Mouse (Mus musculus): ENCODE data around the gene Carmil1. TPM values are rescaled to one million over a fixed set of nuclear protein-coding genes. Genes with fewer than 3 reads are reported as not detected.

The Carmil1 gene
- total RNA-seq (2021): 10 to 100 TPM; 29.7 to 44.1 TPM
- long read RNA-seq, experiment 1, partial matches to known transcripts: 2 of 8 reads
- long read RNA-seq, experiment 1, other reads (novel, unspliced or antisense): 6 of 8 reads
- long read RNA-seq, experiment 2, partial matches to known transcripts: 5 of 12 reads
- long read RNA-seq, experiment 2, other reads (novel, unspliced or antisense): 6 of 12 reads

- peak; percentile 70 to 79 for DNase-seq (ENCODE audit: low spot score in 2 of 2)
Observed at GRCm38 (mm10) chr13:24280439-24281431, at the start of gene Carmil1. Gene Carmil1, minus strand, starts transcription at chr13:24280795.

GRCm38 (mm10) chr13:24330128-24330527, 49.5 kb upstream of the Carmil1 start:
- no peak for DNase-seq (ENCODE audit: low spot score in 2 of 2)

- DNase-seq (ENCODE audit: low spot score in 2 of 2): no peak
Observed at GRCm38 (mm10) chr13:24328036-24328817, 47.6 kb upstream of the Carmil1 start.

- DNase-seq (ENCODE audit: low spot score in 2 of 2): no peak
Observed at GRCm38 (mm10) chr13:24327201-24327600, 46.6 kb upstream of the Carmil1 start, which contains the start of gene Cmah. Gene Cmah, plus strand, starts transcription at chr13:24327404.

DNA sequence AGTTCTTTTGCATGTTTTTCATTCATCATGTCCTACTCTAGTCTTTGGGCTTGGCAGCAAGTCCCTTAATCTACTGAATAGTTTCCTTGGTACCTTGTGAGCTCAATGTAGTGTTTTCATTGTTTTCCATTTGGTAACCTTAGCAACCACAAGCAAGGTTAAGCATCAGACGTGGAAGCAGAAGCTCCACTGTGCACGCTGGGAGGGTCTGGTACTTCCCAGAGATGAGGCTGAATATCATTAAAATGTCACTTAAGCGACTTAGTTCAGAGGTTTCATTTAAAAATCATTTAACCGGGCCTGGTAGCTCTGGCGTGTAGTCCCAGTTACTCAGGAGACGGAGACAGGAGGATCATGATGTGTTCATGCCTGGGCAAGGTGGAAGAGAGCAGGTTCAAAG, 40.7 kb upstream of the Carmil1 start:
- DNase-seq (ENCODE audit: low spot score in 2 of 2): no peak

GRCm38 (mm10) chr13:24318618-24319017, 38.0 kb upstream of the Carmil1 start:
- no peak for DNase-seq (ENCODE audit: low spot score in 2 of 2)

- DNase-seq (ENCODE audit: low spot score in 2 of 2): no peak
Observed at GRCm38 (mm10) chr13:24316563-24316962, 36.0 kb upstream of the Carmil1 start.

DNA sequence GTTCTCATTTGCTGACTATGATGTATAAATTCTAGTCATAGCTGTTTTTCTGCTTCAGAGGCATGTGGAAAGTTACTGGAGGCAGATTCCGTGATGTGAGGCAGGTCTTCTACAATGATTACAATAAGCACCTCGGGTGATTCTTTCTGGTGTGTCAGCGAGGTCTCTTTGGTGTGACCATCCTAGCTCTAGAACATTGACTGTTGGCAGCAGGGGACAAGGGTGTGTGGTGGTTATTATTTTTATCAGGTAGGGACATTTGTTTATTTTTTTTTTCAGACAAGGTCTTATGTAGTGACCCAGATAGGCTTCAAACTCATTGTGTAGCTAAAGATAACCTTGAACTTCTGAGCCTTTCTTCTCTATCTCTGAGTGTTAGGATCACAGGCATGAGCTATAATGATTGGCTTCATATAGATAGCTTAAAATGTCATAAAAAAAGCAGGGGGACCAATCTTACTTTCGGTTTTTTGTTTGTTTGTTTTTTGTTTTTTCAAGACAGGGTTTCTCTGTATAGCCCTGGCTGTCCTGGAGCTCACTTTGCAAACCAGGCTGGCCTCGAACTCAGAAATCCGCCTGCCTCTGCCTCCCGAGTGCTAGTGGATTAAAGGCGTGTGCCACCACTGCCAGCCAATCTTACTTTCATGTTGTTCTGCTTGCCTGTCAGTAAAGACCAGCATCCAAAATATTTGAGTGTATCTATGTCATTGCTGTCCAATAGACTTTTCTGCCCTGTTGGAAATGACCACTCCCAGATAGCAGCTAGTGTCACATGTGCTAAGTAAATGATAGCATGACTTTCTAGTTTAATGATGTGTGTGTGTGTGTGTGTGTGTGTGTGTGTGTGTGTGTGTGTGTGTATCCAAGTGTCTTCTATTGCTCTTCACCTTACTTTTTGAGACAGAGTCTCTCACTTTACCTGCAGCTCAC, 30.7 kb upstream of the Carmil1 start:
- no peak for DNase-seq (ENCODE audit: low spot score in 2 of 2)

GRCm38 (mm10) chr13:24306248-24306647, 25.7 kb upstream of the Carmil1 start:
- no peak for DNase-seq (ENCODE audit: low spot score in 2 of 2)

DNA sequence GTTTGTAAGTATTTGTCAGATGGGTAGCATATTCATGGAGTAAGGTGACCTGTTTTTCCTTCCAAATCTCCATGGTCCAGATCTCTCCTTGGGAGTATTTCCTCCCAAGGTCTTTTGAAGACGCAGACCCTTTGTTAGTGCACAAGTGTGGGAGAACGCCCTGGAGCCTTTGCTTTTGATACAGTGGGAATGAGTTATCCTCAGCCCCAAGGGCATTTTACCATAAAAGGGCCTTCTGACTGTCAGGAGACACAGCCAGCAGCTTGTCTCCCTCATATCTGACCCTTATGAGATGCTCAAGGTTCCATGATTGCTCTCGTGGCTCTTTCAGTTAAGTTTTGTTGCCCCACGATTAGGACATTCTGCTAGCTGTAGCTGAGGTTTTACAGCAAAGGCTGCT, 24.9 kb upstream of the Carmil1 start:
- DNase-seq (ENCODE audit: low spot score in 2 of 2): no peak

GRCm38 (mm10) chr13:24297252-24297651, 16.7 kb upstream of the Carmil1 start:
- peak; percentile 40 to 42 for DNase-seq (ENCODE audit: low spot score in 2 of 2)

DNA sequence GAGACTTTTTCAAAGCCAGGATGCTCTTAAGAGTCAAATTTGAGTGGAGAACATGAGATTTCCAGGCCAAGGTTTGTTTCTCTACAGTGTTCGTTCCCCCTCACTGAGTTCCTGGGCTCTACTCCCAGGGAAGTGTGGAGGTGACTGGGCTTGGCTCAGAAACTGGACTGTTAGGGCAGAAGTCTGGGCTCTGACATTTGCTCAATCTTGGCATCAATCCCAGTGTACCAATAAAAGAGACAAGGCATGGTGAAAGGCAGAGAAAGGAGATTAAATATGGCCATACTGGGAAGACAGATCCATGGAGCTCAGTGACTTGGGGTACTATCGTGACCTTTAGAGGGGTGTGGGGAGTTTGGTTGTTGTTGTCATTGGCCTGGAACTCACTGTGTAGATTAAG, 6.8 kb upstream of the Carmil1 start:
- no peak for DNase-seq (ENCODE audit: low spot score in 2 of 2)

- DNase-seq (ENCODE audit: low spot score in 2 of 2): no peak
Observed at GRCm38 (mm10) chr13:24279762-24280438, 695 bp downstream of the Carmil1 start.

DNA sequence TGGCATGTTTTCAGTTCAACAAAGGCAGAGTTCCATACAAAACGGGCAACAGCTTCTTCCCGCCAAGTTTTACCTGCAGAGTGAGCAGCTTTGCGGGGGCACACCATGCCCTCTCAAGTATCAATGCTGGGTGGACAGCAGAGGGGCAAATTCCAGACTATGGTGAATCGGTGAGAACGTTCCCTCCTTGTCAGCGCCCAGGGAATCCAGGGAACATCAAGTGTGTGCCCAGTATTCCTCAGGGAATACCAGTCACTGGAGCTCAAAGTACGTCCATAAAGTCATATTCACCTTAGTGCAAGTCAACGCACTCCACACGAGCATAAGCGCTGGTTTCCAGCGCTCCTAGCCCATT, 1.2 kb downstream of the Carmil1 start:
- DNase-seq (ENCODE audit: low spot score in 2 of 2): no peak

GRCm38 (mm10) chr13:24272740-24273377, 7.7 kb downstream of the Carmil1 start:
- DNase-seq (ENCODE audit: low spot score in 2 of 2): no peak

DNA sequence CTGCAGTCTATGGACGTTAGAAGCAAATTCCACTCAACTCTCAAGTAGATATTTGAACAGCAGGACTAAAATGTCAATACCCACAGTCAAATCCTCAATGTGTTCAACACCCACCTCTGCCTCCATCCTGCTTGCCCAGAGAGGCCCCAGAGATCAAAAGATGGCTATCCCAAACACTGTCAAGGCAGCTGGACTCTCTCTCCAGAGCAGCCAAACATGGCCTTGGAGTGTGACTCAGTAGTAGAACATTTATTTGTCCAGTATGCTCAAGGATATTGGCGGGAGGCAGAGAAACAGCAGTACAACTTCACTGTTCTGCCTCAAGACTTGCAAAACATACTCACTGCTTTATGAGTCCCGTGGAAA, 11.5 kb downstream of the Carmil1 start:
- peak in 1 of 2 experiments; percentile 47 for DNase-seq (ENCODE audit: low spot score in 2 of 2)

DNA sequence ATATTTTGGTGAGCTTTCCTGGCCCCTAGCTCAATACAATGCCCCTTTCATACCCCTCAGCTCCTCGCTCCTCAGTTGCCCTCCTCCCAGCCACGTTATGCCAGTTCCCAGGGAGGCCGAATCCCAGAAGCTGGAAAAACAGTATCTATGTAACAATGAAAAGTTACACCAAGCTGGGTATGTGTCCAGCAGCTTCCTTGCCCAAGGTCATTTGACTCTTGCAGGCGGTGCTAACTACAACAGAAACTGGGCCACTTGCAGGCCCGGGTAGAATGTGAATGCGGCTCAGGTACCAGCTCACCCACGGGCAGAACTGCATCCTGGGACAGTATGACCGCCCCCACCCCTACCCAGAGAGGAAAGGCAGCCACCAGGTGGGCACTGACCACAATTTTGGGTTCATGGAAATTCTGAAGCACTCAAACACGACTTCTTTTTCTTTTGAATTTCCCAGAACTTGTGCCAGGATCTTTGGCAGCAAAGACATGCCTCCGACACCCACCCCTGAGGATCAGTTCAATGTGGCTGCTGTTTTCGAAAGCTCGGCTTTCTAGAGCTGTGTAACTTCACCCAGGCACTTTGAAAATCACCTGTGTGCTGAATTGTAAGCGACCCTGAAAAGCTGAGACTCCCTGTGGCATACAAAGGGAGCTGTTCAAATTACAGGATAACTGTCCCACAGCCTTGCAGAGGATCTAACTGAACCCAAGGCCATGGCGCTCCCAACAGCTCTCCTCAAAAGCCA, 12.1 kb downstream of the Carmil1 start:
- peak in 1 of 2 experiments; percentile 45 for DNase-seq (ENCODE audit: low spot score in 2 of 2)

GRCm38 (mm10) chr13:24264760-24265159, 15.8 kb downstream of the Carmil1 start:
- no peak for DNase-seq (ENCODE audit: low spot score in 2 of 2)

GRCm38 (mm10) chr13:24263560-24263959, 17.0 kb downstream of the Carmil1 start:
- no peak for DNase-seq (ENCODE audit: low spot score in 2 of 2)

All from adrenal gland, adult 18-20 months (tissue).